Mouse (Mus musculus) hematopoietic stem cell, adult 5-6 weeks (primary cell): Measurements from ENCODE around the gene Nabp2. TPM values are rescaled to one million over a fixed set of nuclear protein-coding genes. Genes with fewer than 3 reads are reported as not detected.

Experiments
- ATAC-seq, 2 experiments: fragments of 125-278 bp in 1 of 2; replicated peaks in 1 of 2; 2 replicates each; pipeline ENCODE4 v1.8.0; 2016 to 2017; ENCODE audit warnings: inconsistent platforms in 2 of 2, mild to moderate bottlenecking in 2 of 2, moderate number of reproducible peaks in 2 of 2, low read depth in 1 of 2, moderate TSS enrichment in 1 of 2; ENCODE audit not compliant: low FRiP score in 2 of 2, poor library complexity in 2 of 2, severe bottlenecking in 2 of 2, insufficient read depth in 1 of 2, low TSS enrichment in 1 of 2
- total RNA-seq: library from RNA; stranded (forward); fragments of 172-1452, 232-1000 nt; gene quantifications from 2 replicates; pipeline ENCODE4 v1.2.3, GENCODE M21; 2017

The Nabp2 gene
- total RNA-seq, 1 experiment from 2014 or later = 106 TPM

- no peak for ATAC-seq
These were observed 10.2 kb downstream of the Nabp2 start, which contains the start of gene Slc39a5 for GRCm38 (mm10) chr10:128401056-128401455. TSS of gene Slc39a5 (minus strand) at chr10:128401229.

- no peak for ATAC-seq
These were observed 11.0 kb downstream of the Nabp2 start for GRCm38 (mm10) chr10:128400338-128400737.

- ATAC-seq = no peak
These were observed 13.8 kb downstream of the Nabp2 start for GRCm38 (mm10) chr10:128397466-128397865.

DNA sequence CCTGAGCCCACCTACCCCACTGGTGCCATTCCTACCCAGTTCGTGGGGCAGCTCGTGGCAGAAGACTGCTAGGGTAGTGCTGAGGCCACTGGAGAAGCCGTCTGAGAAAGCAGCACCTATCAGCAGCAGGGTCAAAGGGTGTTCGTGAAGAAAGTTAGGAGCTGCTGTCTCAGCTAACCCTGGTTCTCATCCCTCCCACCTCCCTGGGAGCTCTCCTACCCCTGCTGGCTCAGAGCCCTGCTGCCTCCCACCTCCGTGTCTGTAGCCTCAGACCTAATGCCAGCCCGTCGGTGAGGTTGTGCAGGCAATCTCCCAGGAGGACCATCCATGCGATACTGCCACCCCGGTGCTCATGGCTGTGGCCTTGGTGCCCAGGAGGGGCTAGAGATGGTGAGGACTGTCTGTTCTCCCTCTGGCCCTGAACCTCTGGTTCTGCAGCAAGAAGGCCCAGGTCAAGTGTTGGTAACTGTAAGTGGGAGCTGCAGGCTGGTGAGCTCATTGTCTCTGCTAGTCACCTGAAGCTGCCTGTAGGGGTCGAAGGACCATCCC, 14.5 kb downstream of the Nabp2 start:
- ATAC-seq = no peak

GRCm38 (mm10) chr10:128396017-128396673, 15.1 kb downstream of the Nabp2 start:
- no peak for ATAC-seq

GRCm38 (mm10) chr10:128391850-128392249, 19.4 kb downstream of the Nabp2 start:
- no peak for ATAC-seq

GRCm38 (mm10) chr10:128390366-128390765, 20.9 kb downstream of the Nabp2 start:
- ATAC-seq = no peak

- no peak for ATAC-seq
These were observed 21.7 kb downstream of the Nabp2 start for GRCm38 (mm10) chr10:128389570-128389969.

DNA sequence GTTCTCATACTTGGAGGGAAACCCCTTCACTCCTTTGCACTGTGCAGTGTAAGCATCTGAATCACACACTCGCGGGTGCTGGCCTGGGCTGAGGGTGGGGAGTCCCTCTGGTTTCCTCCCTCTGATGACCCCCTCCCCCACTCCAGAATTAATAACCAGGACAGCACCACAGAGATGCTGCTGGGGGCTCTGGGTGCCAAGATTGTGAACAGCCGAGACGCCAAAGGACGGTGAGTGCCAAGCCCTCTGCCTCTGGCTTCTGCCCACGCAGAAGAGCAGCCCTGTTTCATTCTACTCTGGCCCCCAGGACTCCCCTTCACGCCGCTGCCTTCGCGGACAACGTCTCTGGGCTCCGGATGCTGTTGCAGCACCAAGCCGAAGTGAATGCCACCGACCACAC, 22.4 kb downstream of the Nabp2 start:
- ATAC-seq = no peak

GRCm38 (mm10) chr10:128385902-128386301, 25.4 kb downstream of the Nabp2 start:
- no peak for ATAC-seq

DNA sequence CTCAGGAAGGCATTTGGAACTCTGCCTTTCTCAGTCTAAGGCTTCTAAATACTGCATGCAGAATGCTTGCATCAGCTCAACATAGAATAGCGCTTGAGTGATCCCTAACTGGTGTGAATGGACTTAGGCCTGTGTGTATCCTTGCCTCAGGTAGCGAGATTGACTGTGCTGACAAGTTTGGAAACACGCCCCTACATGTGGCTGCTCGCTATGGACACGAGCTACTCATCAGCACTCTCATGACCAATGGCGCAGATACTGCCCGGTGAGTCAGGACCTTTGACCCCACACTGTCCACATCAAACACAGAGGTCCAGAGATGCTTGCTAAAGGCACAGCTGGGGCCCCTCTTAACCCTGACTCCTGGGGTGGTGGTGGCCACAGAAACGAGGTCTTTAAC, 28.8 kb downstream of the Nabp2 start:
- no peak for ATAC-seq

- no peak for ATAC-seq
These were observed 30.7 kb downstream of the Nabp2 start for GRCm38 (mm10) chr10:128380565-128380964.

GRCm38 (mm10) chr10:128379260-128379659, 32.0 kb downstream of the Nabp2 start:
- no peak for ATAC-seq

- no peak for ATAC-seq
These were observed 32.8 kb downstream of the Nabp2 start for GRCm38 (mm10) chr10:128378462-128378861.

DNA sequence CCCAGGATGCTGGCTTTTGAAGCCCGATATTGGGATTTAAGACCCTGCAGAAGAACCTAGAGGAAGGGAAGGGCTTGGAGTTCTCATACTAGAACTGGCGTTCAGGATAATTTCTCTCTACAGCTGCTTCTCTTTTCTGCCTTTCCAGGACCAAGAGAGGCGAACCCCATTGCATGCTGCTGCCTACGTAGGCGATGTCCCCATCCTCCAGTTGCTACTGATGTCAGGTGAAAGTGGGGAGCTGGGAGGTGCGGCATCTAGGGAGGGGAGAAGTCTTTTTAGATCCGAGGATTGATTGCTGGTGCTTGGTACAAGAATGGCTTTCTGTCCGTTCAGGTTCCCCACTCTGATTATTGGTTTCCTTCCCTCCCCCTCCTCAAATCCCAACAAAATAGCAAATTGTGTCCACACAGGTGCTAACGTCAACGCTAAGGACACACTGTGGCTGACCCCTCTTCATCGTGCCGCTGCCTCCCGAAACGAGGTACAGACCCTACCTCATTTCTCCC, 33.3 kb downstream of the Nabp2 start:
- ATAC-seq = no peak

DNA sequence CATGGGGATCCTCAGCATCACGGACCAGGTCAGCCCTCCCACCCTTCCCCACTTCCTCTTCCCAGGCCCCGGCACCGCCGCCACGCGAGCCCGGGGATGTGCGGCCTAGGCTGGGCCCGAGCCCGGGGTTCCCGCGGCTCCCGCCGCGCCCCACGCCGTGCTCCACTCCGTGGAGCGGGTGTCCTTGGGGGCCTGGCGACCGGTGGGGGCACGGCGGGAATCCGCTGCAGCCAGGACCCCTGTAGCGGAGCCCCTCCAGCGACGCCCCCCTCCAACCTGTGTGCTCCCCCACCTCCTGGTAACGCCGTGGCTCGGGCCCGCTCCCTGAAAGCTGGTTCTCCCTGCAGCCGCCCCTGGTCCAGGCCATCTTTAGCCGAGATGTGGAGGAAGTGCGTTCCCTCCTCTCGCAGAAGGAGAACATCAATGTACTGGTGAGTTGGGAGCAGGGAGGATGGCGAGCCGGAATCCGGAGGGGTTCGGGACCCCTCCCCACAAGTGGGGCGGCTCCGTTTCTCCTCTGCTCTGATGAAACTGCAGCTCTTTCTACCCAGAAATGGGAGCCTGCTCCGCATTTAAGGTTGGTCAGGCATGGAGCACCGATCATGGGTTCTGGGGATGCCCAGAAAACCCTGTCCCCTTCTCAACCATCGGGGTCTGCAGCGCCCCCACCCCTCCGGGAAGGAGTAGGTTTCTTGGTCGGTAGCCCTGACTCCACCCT, 33.9 kb downstream of the Nabp2 start:
- 0 out of 4 replicates have a peak, but pooled peaks of 1 of the 2 experiments have one; percentile 15 for ATAC-seq

GRCm38 (mm10) chr10:128376455-128377211, 34.7 kb downstream of the Nabp2 start, which contains the start of gene Ankrd52:
TSS of gene Ankrd52 (plus strand) at chr10:128377115.
- peak; percentile 38 to 54 for ATAC-seq

DNA sequence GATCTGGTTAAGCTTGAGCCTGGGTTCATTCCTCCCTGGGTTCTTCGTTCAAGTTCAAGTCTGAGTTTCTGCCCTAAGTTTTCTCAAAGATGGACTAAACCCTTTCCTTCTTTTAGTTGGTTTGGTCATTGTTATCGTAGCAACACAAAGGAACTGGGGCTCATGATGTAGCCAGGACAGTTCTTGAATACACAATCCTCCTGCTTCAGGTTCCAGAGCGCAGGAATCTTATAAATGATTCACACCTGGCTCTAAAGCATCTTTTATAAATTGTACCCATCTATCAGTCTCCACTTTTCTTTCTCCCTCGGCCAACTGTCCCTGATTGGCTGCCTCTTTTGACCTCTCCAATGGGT, 35.2 kb downstream of the Nabp2 start:
- no peak for ATAC-seq
